Mouse (Mus musculus) heart, adult 2 months (tissue): ENCODE results near the gene Pola2.

ENCODE experiments used
- CTCF ChIP-seq: fragments of 200-600 bp; IDR thresholded peaks from 2 replicates; pipeline ENCODE4 v1.8.1; 2022; ENCODE audit warnings: antibody characterized with exemption, mild to moderate bottlenecking, moderate library complexity
- EP300 ChIP-seq: fragments of 200-500 bp; IDR thresholded peaks from 2 replicates; pipeline ENCODE4 v1.6.1; 2011; ENCODE audit warnings: low read depth, low read length, control low read depth; ENCODE audit not compliant: insufficient read depth

GRCm38 (mm10) chr19:5966786-5967185 is 2.8 kb upstream of the Pola2 start:
- TF ChIP-seq CTCF (no peak), EP300 (no peak)
